Mouse (Mus musculus) c-Kit-positive CD71-positive TER-119-positive erythroid progenitor cells, embryonic 14.5 days (primary cell): ENCODE data around the gene Plagl2.

Experiments used
- DNase-seq: peaks from one replicate; pipeline ENCODE4 v3.0.0-alpha.2; 2013; ENCODE audit warnings: low spot score

Gene Plagl2

DNA sequence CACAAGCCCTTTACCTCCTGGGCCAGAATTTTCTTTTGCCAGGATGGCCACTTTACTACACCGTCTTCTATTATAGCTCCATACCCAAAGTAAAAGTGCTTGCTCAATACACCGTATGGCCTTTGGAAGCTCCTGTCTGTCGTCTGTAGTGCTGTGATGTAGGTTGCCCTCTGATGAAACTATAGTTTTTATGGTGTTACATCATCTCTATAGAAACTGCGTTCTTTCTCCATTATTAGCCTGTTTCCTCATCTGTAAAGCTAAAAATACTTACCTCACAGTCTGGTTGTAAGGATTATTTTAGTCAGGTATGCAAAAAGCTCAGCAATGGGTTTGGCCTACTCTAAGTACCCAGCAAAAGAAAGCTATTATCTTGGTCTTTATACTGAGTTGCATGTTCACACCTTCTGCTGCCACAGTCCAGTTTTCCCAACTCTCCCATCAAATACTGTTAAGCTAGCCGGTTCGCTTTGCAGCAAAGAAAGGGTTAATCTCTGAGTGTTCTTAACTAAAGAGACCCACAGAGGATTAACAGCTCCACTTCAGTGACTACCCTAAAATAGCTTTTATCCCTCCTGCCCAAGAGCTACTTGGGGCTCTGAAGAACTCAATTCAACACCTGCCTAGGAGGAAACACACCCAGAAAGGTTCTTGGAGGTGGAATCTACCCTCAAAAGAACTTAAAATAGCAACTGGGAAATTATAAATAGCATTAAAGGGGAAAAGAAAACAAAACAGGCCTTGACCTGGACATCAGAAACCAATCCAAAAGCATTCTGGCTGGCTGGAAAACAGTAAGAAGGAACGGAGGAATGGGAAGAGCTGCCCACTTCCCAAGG lies 2.0 kb downstream of the Plagl2 start:
- no peak for DNase-seq

DNA sequence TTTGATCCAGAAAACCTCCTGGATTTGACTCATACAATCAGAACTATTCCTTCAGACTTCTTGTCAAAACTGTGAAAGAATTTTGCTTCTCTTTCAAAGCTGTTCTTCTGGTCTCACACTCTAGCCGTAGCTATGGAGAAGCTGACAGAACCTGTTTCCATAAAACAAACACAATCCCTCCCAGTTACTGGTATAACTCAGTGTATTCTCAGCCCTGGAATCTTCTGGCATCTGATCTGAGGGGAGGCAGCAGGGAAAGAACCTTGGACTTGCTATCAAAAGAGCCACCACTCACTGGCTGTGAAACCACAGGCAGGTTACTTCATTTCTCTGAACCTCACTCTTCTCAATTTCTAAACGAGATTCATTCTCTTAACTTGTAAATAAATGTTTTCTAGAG lies 2.8 kb downstream of the Plagl2 start:
- no peak for DNase-seq

DNA sequence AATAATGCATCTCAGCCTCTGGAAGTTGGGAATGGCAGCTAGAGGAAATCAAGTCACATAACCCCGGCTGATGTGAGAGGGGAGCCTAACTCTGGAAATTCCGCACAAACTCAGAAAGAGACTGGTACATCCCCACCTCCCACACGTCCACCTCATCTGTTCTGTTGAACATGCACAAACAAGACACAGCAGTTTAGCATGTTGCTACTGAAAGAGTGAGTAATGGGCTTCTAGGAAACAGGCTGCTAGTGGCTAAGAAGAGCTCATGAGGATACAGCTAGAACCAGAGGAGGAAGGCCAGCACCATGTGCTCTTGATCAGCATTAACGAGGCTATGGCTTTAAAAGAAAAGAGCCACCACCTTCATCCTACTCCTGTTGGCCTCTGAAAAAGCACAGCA lies 3.3 kb downstream of the Plagl2 start:
- DNase-seq, result no peak

DNA sequence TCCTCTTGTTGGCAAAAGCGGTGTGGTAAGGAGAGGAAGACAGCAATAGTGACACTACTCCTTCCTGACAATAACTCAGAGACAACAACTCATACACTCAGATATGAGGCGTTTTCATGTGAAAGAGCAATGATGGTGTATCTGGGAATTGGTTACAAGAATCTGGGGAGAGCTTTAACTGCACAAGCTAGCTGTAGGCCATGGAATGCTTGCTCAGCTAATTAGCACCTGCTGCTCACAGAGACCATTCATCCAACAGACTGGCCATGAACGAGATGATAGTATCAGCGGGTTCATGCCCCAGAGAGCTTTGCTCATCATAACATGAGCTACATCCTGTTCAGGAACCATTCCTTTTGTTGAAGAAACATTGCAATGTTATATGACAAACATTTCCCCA lies 4.0 kb downstream of the Plagl2 start:
- DNase-seq, result no peak

DNA sequence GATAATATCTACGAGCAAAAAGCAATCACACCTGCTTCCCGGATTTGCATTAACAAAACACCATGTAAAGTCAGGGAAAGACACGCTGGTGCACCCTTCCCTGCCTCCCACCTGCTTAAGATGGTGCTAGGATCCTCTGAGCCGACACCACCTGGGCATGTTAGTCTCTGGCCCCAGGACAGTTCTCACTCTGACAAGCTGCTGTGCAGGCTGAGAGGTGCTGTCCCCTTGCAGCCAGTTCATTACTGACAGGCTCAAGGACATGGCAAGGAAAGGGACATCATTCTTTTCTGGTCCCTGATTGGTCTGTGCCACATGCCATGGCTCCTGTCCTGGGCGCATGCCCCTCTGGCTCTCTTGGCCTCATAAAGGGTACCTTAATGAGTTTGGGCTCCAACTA lies 12.7 kb downstream of the Plagl2 start:
- DNase-seq, result no peak

DNA sequence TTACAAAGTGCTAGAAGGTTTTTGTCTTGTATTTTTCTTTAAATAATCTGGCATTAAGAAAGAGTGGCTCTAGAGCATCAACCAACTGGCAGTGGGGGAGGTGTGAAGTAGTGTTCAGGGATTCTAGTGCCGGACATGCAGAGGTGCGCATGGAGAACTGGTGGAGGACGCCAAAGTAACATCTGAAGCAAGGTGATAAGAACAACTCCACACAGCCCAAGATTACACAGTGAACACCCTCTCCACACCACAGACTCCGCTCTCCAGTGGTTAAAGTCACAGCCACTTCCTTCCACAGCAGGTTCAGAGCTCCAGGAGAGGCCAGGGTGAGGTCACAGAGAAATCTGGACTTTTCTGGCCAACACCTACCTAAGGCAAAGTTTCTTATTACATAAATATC lies 13.3 kb downstream of the Plagl2 start:
- DNase-seq, result peak; percentile 73

DNA sequence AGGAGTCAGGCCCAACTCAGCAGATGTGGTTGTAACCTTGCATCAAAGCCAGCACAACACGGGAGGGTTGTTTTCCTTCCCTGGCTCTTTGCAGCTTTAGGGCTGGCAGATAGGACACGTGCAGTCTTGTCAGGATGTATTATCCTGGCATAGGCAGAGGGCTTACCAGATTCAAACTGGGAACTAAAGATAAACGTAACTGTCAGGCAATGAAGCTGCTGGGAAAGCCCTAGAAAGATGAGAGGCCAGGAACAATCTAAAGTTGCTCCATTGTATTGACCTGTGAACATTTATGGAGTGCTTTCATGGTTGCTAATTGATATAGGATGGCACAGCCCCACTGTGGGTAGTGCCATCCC lies 15.7 kb downstream of the Plagl2 start:
- no peak for DNase-seq

DNA sequence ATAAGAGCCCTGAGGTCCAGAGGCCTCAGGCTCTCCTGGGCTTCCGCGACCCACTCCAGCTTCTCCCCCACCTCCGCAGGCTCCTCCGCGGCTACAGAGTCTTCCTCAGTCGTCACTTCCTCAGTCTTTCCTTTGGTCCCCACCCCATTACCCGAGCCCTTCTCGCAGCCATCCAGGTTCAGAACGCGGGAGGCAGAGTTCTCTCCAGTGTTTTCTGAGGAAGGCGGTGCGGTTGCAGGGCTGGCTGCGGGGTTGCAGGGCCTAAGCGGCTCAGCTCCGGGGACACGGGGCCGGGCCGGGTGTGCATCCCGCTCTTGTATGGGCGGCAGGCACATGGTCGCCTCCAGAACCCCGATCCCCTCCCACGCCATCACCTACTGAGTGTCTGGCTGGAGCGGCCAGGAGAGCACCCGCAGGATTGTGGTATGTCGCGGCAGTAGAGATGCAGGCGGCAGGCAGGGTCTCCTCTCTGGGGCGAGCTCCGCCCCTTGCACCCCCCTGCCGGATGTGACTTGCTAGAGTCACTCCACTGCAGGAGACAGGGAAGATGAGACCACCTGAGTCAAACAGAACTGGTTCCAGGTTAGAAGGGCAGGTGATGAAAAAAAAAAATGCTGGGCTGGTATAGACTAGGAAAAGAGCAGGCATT lies 16.2 kb downstream of the Plagl2 start, which contains the start of gene Tspyl3:
Gene Tspyl3, minus strand, starts transcription at position 496 of the 649 bp plus-strand sequence.
- DNase-seq, result no peak

DNA sequence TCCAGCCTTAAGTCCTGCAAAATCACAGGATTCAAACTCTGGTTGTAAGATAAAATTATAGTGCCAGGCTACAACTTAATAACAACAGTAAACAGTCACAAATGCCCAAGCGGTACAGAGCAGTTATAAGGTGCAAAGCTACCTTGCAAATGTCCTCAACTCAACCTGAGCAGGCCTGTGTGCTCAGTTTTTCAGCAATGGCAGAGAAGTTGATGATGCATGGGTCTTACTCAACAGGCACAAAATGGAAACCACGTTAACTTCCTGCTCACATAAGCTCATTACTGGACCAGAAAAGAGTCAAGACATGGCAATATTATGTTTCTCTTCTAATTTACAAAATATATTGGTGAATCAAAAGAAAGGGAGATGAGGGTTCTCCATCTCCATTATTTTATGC lies 18.7 kb downstream of the Plagl2 start:
- DNase-seq, result no peak

DNA sequence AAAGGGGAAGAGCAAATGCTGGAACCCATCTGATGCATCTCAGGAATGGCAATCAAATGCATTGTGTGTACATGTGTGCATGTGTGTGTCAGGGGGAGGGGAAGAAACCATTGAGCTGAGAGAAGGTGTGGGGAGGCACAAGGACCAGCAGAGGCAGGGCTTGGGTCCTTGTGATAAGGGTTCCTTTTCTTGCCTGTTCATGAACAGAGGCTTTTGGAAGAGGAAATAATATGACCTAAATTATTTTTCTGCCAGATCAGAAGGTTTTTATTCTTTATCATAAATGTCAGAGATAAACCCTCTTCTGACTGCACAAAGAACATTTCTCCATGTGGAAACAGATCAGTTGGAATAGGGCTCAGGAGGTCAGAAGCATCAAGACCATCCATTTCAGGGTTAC lies 19.1 kb downstream of the Plagl2 start:
- DNase-seq, result no peak

DNA sequence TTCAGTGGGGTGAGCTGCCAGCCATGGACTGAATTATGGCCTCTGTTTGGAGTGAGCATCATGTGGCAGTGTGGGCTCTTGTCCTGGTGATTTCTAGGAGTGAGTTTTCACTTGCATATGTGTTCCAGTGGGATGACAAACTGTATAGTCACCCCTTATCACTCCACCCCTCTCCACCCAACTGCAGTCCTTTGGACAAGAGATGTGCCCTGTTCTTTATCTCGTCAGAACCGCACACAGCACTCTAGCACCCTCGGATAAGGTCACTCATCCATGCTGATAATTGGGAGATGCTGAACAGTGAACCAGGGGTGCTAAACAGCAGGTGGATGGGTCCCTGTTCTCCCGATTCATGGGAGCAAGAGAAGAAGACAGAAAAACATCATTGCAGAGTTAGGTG lies 19.6 kb downstream of the Plagl2 start:
- DNase-seq, result peak; percentile 77

DNA sequence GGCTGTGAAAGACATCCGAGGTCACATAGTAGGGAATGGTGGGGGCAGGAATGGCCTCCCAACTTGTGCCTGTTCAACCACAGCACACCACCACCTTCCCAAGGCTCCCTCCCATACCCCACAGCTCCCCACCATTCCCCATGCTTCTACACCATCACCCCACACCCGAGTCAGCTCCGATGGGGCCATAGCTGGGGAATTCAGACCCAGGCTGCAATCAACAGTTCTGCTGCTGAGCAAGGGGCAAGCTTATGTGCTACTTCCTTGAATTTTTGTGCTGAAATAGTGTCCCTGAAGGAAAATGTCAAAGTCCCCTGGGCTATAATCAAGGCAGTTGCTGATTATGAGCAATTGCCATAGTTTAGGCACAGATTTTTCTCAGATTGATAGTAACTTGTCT lies 22.7 kb downstream of the Plagl2 start:
- DNase-seq, result no peak

DNA sequence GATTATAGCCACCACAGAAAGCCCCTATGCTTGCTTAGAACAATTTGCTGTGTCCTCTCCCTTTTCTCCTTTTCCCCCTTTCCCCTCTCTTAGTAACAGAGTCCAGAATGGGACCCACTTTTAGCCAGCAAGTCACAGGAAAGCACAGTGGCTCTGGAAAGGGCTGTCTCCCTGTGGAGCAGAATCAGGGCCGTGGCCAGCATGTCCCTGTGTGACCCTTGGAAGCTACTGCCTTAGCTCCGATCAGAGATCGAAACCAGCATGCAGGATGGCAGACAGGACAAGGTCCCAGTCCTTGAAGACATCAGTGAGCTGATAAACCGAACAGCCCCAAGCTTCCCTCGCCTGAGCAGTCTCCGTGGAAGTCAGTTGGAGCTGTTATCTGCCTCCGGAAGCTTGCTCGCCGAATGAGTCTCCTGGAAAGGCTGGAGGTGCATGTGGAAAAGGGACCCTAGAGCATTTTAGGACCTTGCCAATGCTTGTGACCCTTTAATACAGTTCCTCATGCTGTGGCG lies 23.3 kb downstream of the Plagl2 start:
- DNase-seq, result no peak

DNA sequence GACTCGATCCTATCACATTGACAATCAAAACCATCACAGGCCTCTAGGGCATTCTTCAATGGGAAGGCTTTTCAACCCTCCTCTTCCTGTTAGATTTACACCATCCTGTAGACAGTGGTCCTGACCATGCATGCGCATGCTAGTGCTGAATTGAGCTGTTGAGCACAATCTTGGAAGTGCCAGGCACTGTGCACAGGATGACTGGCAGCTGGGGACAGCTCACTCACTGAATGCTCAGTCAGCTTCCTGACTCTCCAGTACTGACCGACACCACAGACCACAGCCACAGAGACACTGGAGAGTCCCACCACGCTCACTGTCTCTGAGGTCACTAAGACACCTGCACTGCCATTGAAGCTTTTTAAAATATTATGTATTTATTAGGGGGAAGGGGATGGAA lies 25.8 kb downstream of the Plagl2 start:
- no peak for DNase-seq

DNA sequence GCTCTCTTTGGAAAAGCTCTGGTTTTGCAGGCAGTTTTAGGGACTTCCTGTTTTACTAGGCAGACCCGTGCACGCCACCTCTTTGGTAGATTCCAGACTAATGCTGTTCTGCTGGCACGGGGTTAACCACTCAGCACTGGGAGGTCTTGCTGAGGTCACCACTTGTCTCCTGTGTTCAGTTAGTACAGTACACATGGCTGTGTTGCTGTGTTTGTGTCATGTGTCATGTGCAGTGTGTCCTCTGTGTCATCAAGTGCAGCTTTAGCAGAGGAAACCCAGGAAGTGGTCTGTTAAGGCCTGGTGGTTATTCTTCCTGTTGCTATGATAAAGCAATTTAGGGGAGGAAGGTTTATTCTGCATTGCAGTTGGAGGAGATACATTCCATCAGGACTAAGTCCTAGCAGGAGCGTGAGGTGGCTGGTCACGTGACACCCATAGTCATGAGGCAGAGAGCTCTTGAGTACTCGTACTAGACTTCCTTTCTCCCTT lies 26.4 kb downstream of the Plagl2 start:
- DNase-seq, result no peak

DNA sequence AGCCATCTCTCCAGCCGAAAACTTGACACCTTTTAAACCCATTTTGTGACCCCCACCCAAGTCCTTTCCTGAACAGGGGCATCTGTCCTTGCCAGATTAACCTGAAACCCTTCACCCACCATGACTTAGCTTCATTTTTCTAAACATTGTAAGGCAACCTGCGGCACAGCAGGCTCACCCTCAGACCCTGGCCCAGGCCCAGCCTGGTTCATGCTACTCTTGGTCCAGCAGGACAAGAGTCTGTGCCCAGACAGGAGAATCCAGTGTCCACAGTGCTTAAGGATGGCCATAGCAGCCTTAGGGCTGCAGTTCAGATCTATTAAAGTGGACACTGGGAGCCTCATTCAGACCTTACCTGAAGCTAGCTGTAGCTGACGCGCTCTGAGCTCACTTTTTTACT lies 27.9 kb downstream of the Plagl2 start:
- no peak for DNase-seq

DNA sequence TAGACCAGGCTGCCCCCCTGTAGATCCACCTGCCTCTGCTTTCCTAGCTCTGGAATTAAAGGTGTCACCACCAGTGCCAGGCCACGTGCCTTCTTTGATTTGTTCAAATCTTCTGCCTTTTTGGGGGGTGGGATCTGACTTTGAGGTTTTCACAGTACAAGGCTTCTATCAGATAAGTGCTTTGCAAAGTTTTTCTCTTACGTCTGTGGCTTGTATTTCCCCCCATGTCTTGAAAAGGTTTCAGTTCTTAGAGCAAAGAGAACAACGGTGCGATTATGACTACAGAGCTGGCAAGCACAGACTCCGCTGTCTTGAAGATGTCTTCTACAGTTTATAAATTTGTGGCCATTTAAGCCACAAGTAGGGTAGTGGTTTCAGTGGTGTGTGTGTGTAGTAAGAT lies 29.8 kb downstream of the Plagl2 start:
- DNase-seq, result no peak

DNA sequence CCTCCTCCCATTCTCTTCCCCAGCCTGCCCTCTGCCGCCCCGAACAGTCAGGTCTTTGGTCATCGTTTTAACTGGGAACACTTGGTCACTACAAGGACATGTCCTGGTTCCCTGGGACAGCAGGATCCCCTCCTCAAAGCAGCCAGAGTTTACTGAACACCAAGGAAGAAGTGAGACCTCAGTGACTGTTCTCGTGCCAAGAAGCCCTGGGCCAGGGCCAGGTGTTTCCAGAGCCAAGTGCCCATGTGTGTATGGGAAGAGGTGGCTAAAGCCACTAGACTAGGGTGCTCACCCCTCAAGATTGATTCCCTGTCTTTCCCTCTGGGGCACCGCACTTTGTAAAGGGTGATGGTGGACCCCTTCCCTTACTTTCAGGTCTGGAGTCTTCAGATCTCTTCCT lies 31.9 kb downstream of the Plagl2 start:
- no peak for DNase-seq

DNA sequence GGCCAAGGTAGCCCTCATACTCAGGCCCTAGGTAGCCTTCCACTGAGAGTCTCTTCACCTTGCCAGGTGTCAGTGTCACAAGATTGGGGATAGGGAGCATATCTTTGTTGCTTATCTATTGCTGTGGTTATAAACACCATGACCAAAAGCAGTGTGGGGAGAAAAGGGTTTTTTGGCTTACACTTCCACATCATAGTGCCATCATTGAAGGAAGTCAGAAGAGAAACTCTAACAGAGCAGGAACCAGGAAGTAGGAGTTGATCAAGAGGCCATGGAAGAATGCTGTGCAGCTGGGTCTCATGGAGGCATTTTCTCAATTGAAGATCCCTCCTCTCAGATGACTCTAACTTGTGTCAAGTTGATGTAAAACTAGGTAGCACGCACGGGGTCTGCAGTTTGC lies 33.1 kb downstream of the Plagl2 start:
- no peak for DNase-seq

DNA sequence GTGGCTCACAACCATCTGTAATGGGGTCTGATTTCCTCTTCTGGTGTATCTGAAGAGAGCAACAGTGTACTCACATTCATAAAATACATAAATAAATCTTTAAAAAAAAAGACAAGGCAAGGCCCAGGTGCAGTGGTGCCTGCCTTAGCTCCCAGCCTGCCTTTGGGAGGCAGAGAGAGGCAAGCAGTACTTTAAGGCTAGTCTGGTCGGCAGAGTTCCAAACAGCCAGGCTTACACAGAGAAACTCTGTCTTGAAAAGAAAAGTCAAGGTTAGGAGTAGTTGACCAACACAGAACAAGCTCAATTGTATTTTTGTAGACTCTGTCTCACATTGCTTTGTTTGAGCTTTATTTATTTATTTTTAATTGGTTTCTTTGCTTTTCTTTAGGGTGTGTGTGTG lies 38.5 kb downstream of the Plagl2 start:
- DNase-seq, result no peak

DNA sequence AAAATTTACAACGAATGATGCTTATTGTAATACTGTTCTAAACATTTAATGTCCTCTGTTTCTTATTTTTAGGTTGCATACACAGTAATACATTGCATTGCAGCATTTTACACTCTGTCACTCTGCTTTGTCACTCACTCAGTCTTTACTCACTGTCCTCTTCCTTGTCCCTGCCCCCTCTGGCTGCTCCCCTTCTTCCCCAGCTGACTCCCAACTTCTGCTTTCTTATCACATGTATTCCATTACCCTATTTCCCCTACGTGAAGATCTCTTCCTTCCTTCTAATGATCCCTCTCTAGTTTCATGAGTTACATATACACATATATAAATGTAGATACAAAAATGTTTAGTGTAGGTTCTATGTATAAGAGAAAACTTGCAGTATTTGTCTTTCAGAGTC lies 42.1 kb downstream of the Plagl2 start:
- DNase-seq, result no peak

DNA sequence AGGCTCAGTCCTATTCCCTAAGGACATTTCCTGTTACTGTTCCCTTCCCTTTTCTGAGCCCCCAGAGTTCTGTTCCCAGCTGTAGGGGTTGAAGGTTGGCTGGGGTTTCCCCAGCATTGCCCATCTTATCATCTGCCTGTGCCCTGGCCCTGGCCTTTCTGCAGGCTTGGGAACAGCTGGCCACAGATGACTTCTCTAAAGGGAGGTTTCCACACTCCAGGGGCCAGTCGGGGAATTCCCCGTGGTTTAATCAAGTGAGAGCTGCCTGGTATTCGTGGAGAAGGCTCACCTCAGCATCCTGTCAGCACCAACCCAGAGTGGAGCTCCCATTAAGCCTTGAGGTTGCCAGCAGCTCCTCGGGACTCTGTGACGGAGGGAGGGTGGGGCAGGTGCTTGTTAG lies 42.7 kb downstream of the Plagl2 start:
- no peak for DNase-seq

DNA sequence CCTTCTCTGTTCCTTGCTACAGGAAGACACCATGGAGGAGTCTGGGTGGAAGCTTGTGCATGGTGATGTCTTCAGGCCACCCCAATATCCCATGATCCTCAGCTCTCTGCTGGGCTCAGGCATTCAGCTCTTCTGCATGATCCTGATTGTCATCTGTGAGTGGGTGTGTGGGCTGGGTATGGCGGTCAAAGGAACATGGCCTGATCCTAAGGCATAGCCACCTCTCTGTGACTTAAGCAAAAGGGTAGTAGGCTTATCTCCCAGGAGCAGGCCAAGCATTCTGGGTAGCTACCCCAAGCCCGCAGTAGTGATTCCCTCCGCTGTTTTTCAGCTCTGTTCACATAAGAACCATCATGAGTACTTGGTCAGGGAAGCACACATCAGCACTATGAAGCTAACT lies 47.0 kb downstream of the Plagl2 start:
- DNase-seq, result peak; percentile 31

DNA sequence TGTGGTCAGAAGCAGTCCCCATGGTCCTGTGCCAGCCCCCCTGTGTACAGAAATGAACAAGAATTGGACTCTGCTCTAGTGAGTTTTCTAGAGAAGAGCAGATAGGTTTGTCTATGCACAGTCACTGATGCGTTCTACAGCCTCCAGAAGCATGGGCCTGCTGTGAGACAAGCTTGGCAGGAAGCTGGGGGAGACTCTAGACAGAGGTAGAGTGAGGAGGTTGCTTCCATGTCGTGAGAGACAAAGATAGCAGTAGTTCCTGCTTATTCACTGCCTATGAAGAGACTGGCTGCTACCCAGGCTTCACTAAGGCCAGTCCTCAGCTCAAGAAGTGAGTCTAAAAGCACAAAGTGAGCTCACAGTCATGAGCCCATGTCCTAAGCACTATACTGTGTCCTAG lies 50.0 kb downstream of the Plagl2 start:
- no peak for DNase-seq
